Mouse (Mus musculus): Measurements from ENCODE around the gene Mtus2.

GRCm38 (mm10) chr5:148211831-148212230 lies 254.7 kb downstream of the Mtus2 start:
- TF ChIP-seq CTCF (IDR thresholded peaks at IDR 0.05; ENCODE audit: extremely low read depth, insufficient read depth, low read length) (no peak), POLR2A (IDR thresholded peaks at IDR 0.05; ENCODE audit: extremely low read depth, insufficient read depth, low read length) (no peak)

Data from cortical plate, adult 2 months (tissue).